Mouse (Mus musculus) embryonic facial prominence, embryonic 10.5 days (tissue): ENCODE measurements at regions not wholly inside any gene's neighbourhood (a gene's known extent, or its start where the extent isn't known, plus 50 kb on each side); places are given as distances from the start of the nearest gene placed in this dataset.

Experiments used
- DNase-seq: peaks from one replicate; pipeline ENCODE4 v3.0.0-alpha.2; 2017; ENCODE audit warnings: low spot score
- H3K27ac ChIP-seq: fragments of 300-500 bp; sonication (generic); replicated peaks from 2 replicates; pipeline ENCODE4 v1.5.1; 2016; ENCODE audit warnings: mild to moderate bottlenecking
- H3K27me3 ChIP-seq: fragments of 300-500 bp; sonication (generic); replicated peaks from 2 replicates; pipeline ENCODE4 v1.6.1; 2016; ENCODE audit warnings: low read depth, mild to moderate bottlenecking; ENCODE audit not compliant: poor library complexity, severe bottlenecking
- H3K36me3 ChIP-seq: fragments of 300-500 bp; sonication (generic); replicated peaks from 2 replicates; pipeline ENCODE4 v1.6.1; 2016; ENCODE audit warnings: mild to moderate bottlenecking, moderate library complexity
- H3K4me1 ChIP-seq: fragments of 300-500 bp; sonication (generic); 2 replicates; pipeline ENCODE4 v1.6.1; 2016
- H3K4me3 ChIP-seq: fragments of 300-500 bp; sonication (generic); 2 replicates; pipeline ENCODE4 v1.5.1; 2016; ENCODE audit warnings: mild to moderate bottlenecking, moderate library complexity
- H3K9me3 ChIP-seq: fragments of 300-500 bp; sonication (generic); 2 replicates; pipeline ENCODE4 v1.6.1; 2016; ENCODE audit warnings: mild to moderate bottlenecking
- WGBS: fragments of 180-500 bp; shearing (Covaris S2); methylation state at CpG from one replicate; pipeline ENCODE4 v1.1.7; 2016; 5-methylcytosine and 5-hydroxymethylcytosine counted together

- Histone ChIP-seq H3K36me3 (no peaks in the 10 kb centered on the region), H3K27ac (no peak overlapping the region), H3K9me3 (no peaks in the 10 kb centered on the region), H3K4me3 (no peak overlapping the region), H3K27me3 (peaks cover 38% of the 10 kb centered on the region), H3K4me1 (peaks cover 21% of the 10 kb centered on the region)
- 49% methylated on average over 5 of the region's 5 CpGs for WGBS
- no peak for DNase-seq
Measured at GRCm38 (mm10) chr13:59943602-59944140, 120.7 kb upstream of the Tut7 start.

GRCm38 (mm10) chr13:59943020-59943419 lies 120.1 kb upstream of the Tut7 start:
- peaks cover 38% of the 10 kb centered on the region for H3K27me3 ChIP-seq
- H3K4me3 ChIP-seq: no peak overlapping the region
- no peak for DNase-seq
- WGBS: 76% methylated on average over 3 of the region's 3 CpGs
- no peak overlapping the region for H3K27ac ChIP-seq
- no peaks in the 10 kb centered on the region for H3K9me3 ChIP-seq
- H3K4me1 ChIP-seq: peaks cover 27% of the 10 kb centered on the region
- no peaks in the 10 kb centered on the region for H3K36me3 ChIP-seq

GRCm38 (mm10) chr13:59941519-59941918 lies 118.6 kb upstream of the Tut7 start:
- WGBS: 62% methylated on average over 3 of the region's 3 CpGs
- DNase-seq: no peak
- Histone ChIP-seq H3K4me1 (peaks cover 22% of the 10 kb centered on the region), H3K4me3 (no peak overlapping the region), H3K36me3 (no peaks in the 10 kb centered on the region), H3K27ac (peak overlapping the region; percentile 63; the same call in 1 of the 2 replicates), H3K9me3 (no peaks in the 10 kb centered on the region), H3K27me3 (peaks cover 38% of the 10 kb centered on the region)

GRCm38 (mm10) chr13:59940414-59941205 lies 117.7 kb upstream of the Tut7 start:
- WGBS: 24% methylated on average over 16 of the region's 16 CpGs
- Histone ChIP-seq H3K4me3 (peak overlapping the region; percentile 44), H3K27ac (peak overlapping the region; percentile 63), H3K9me3 (no peaks in the 10 kb centered on the region), H3K27me3 (peaks cover 38% of the 10 kb centered on the region), H3K36me3 (no peaks in the 10 kb centered on the region), H3K4me1 (peaks cover 22% of the 10 kb centered on the region)
- DNase-seq: no peak

GRCm38 (mm10) chr13:59939886-59940285 lies 116.9 kb upstream of the Tut7 start:
- Histone ChIP-seq H3K4me1 (peaks cover 22% of the 10 kb centered on the region), H3K27me3 (peaks cover 38% of the 10 kb centered on the region), H3K27ac (no peak overlapping the region), H3K4me3 (no peak overlapping the region), H3K9me3 (no peaks in the 10 kb centered on the region), H3K36me3 (no peaks in the 10 kb centered on the region)
- no peak for DNase-seq
- 69% methylated on average over 5 of the region's 5 CpGs for WGBS

- Histone ChIP-seq H3K4me1 (peaks cover 22% of the 10 kb centered on the region), H3K27ac (no peak overlapping the region), H3K36me3 (no peaks in the 10 kb centered on the region), H3K4me3 (no peak overlapping the region), H3K27me3 (peaks cover 29% of the 10 kb centered on the region), H3K9me3 (no peaks in the 10 kb centered on the region)
- no peak for DNase-seq
- 67% methylated on average over 3 of the region's 3 CpGs for WGBS
Measured at GRCm38 (mm10) chr13:59937147-59937546, 114.2 kb upstream of the Tut7 start.

GRCm38 (mm10) chr13:59934556-59934955 lies 111.6 kb upstream of the Tut7 start:
- H3K9me3 ChIP-seq: no peaks in the 10 kb centered on the region
- peaks cover 5% of the 10 kb centered on the region for H3K27me3 ChIP-seq
- no peak overlapping the region for H3K4me3 ChIP-seq
- no peaks in the 10 kb centered on the region for H3K36me3 ChIP-seq
- DNase-seq: no peak
- WGBS: 62% methylated on average over 1 of the region's 1 CpGs
- peaks cover 8% of the 10 kb centered on the region; the same call in 1 of the 2 replicates for H3K4me1 ChIP-seq
- H3K27ac ChIP-seq: no peak overlapping the region

- WGBS: 45% methylated on average over 1 of the region's 1 CpGs
Measured at GRCm38 (mm10) chr13:59934093-59934492, 111.1 kb upstream of the Tut7 start.

GRCm38 (mm10) chr13:59927379-59928111 lies 104.6 kb upstream of the Tut7 start:
- Histone ChIP-seq H3K36me3 (no peaks in the 10 kb centered on the region), H3K9me3 (no peaks in the 10 kb centered on the region), H3K27ac (peak overlapping the region; percentile 63), H3K4me1 (peaks cover 26% of the 10 kb centered on the region), H3K27me3 (no peaks in the 10 kb centered on the region), H3K4me3 (peak overlapping the region; percentile 6; the same call in 1 of the 2 replicates)
- DNase-seq: peak; percentile 36
- 51% methylated on average over 12 of the region's 12 CpGs for WGBS

More at GRCm38 (mm10) chr13:59934093-59934492, 111.1 kb upstream of the Tut7 start:
- no peak for DNase-seq
- Histone ChIP-seq H3K36me3 (no peaks in the 10 kb centered on the region), H3K4me3 (no peak overlapping the region), H3K27me3 (peaks cover under 1% of the 10 kb centered on the region), H3K4me1 (peaks cover 8% of the 10 kb centered on the region; the same call in 1 of the 2 replicates), H3K27ac (no peak overlapping the region), H3K9me3 (no peaks in the 10 kb centered on the region)

- no peak for DNase-seq
- H3K27ac ChIP-seq: no peak overlapping the region
- peaks cover 26% of the 10 kb centered on the region for H3K4me1 ChIP-seq
- no peaks in the 10 kb centered on the region for H3K36me3 ChIP-seq
- no peaks in the 10 kb centered on the region for H3K27me3 ChIP-seq
- WGBS: 72% methylated on average over 9 of the region's 9 CpGs
- H3K9me3 ChIP-seq: no peaks in the 10 kb centered on the region
- H3K4me3 ChIP-seq: no peak overlapping the region
Measured at GRCm38 (mm10) chr13:59925845-59926481, 103.0 kb upstream of the Tut7 start.

- Histone ChIP-seq H3K4me1 (peaks cover 7% of the 10 kb centered on the region; the same call in 1 of the 2 replicates), H3K4me3 (no peak overlapping the region), H3K27me3 (no peaks in the 10 kb centered on the region), H3K9me3 (no peaks in the 10 kb centered on the region), H3K27ac (peak overlapping the region; percentile 30; the same call in 1 of the 2 replicates), H3K36me3 (no peaks in the 10 kb centered on the region)
- no peak for DNase-seq
- WGBS: 88% methylated on average over 5 of the region's 5 CpGs
Measured at GRCm38 (mm10) chr13:59917185-59917584, 94.2 kb upstream of the Tut7 start.
